Mouse (Mus musculus) erythroblast, embryonic 14.5 days (primary cell): ENCODE data around the gene Nuak1. TPM values are rescaled to one million over a fixed set of nuclear protein-coding genes. Genes with fewer than 3 reads are reported as not detected.

Experiments
- H3K27me3 ChIP-seq: 2 replicates; pipeline ENCODE4 v1.6.1; 2012; ENCODE audit warnings: inconsistent platforms; ENCODE audit not compliant: control insufficient read depth
- H3K36me3 ChIP-seq: 2 replicates; pipeline ENCODE4 v1.6.1; 2012; ENCODE audit warnings: mild to moderate bottlenecking, inconsistent platforms; ENCODE audit not compliant: control insufficient read depth
- H3K4me1 ChIP-seq: 2 replicates; pipeline ENCODE4 v1.6.1; 2012; ENCODE audit warnings: inconsistent platforms; ENCODE audit not compliant: control insufficient read depth
- H3K4me3 ChIP-seq: replicated peaks from 2 replicates; pipeline ENCODE3; 2012; ENCODE audit warnings: moderate library complexity, mild to moderate bottlenecking, inconsistent platforms
- H3K9me3 ChIP-seq: 2 replicates; pipeline ENCODE4 v1.6.1; 2012; ENCODE audit warnings: low read length, inconsistent platforms, mixed read lengths; ENCODE audit not compliant: control insufficient read depth
- GATA1 ChIP-seq: IDR thresholded peaks from 2 replicates; pipeline ENCODE4 v1.6.1; 2012; ENCODE audit warnings: low read length, inconsistent platforms, mixed read lengths
- TAL1 ChIP-seq: IDR thresholded peaks from 3 replicates; pipeline ENCODE4 v1.6.1; 2012; ENCODE audit warnings: low read length, inconsistent platforms, mixed read lengths
- polyA plus RNA-seq: library from polyadenylated mRNA; stranded (reverse); fragments of >175 nt; gene quantifications from 2 replicates; pipeline ENCODE4 v1.2.3, GENCODE M21; 2012

The Nuak1 gene
- polyA plus RNA-seq, 1 experiment, result 0.03 TPM

GRCm38 (mm10) chr10:84401189-84401588 is 39.2 kb downstream of the Nuak1 start:
- Histone ChIP-seq H3K36me3 (no peaks in the 10 kb centered on the region), H3K9me3 (no peaks in the 10 kb centered on the region), H3K4me3 (no peak overlapping the region), H3K4me1 (peaks cover 3% of the 10 kb centered on the region; the same call in 1 of the 2 replicates), H3K27me3 (no peaks in the 10 kb centered on the region)
- TF ChIP-seq GATA1, result no peak
- no peak for TF ChIP-seq TAL1

- no peaks in the 10 kb centered on the region for H3K36me3 ChIP-seq
- H3K4me1 ChIP-seq, result peaks cover 3% of the 10 kb centered on the region; the same call in 1 of the 2 replicates
- no peaks in the 10 kb centered on the region for H3K27me3 ChIP-seq
- no peaks in the 10 kb centered on the region for H3K9me3 ChIP-seq
- no peak for TF ChIP-seq TAL1
- no peak for TF ChIP-seq GATA1
- H3K4me3 ChIP-seq, result no peak overlapping the region
Observed at GRCm38 (mm10) chr10:84400037-84400681, 40.2 kb downstream of the Nuak1 start.

GRCm38 (mm10) chr10:84397276-84397675 is 43.1 kb downstream of the Nuak1 start:
- H3K9me3 ChIP-seq, result no peaks in the 10 kb centered on the region
- no peaks in the 10 kb centered on the region for H3K27me3 ChIP-seq
- no peaks in the 10 kb centered on the region for H3K36me3 ChIP-seq
- TF ChIP-seq GATA1 (no peak), TAL1 (no peak)
- H3K4me1 ChIP-seq, result peaks cover 3% of the 10 kb centered on the region; the same call in 1 of the 2 replicates
- H3K4me3 ChIP-seq, result no peak overlapping the region

- H3K4me3 ChIP-seq, result no peak overlapping the region
- TF ChIP-seq TAL1 (no peak), GATA1 (no peak)
- peaks cover 3% of the 10 kb centered on the region; the same call in 1 of the 2 replicates for H3K4me1 ChIP-seq
- no peaks in the 10 kb centered on the region for H3K9me3 ChIP-seq
- H3K36me3 ChIP-seq, result no peaks in the 10 kb centered on the region
- no peaks in the 10 kb centered on the region for H3K27me3 ChIP-seq
Observed at GRCm38 (mm10) chr10:84395885-84396659, 44.3 kb downstream of the Nuak1 start.

- peaks cover 3% of the 10 kb centered on the region; the same call in 1 of the 2 replicates for H3K4me1 ChIP-seq
Observed at GRCm38 (mm10) chr10:84395259-84395658, 45.1 kb downstream of the Nuak1 start.

GRCm38 (mm10) chr10:84393881-84394280 is 46.5 kb downstream of the Nuak1 start:
- H3K4me3 ChIP-seq, result no peak overlapping the region
- no peaks in the 10 kb centered on the region for H3K36me3 ChIP-seq
- no peaks in the 10 kb centered on the region for H3K27me3 ChIP-seq
- no peaks in the 10 kb centered on the region for H3K9me3 ChIP-seq
- peaks cover 3% of the 10 kb centered on the region; the same call in 1 of the 2 replicates for H3K4me1 ChIP-seq
- TF ChIP-seq TAL1, result no peak
- TF ChIP-seq GATA1, result no peak

More at GRCm38 (mm10) chr10:84395259-84395658, 45.1 kb downstream of the Nuak1 start:
- H3K9me3 ChIP-seq, result no peaks in the 10 kb centered on the region
- no peak overlapping the region for H3K4me3 ChIP-seq
- no peaks in the 10 kb centered on the region for H3K36me3 ChIP-seq
- TF ChIP-seq GATA1 (no peak), TAL1 (no peak)
- no peaks in the 10 kb centered on the region for H3K27me3 ChIP-seq

GRCm38 (mm10) chr10:84393405-84393804 is 47.0 kb downstream of the Nuak1 start:
- TF ChIP-seq GATA1 (no peak), TAL1 (no peak)
- Histone ChIP-seq H3K4me1 (peaks cover 1% of the 10 kb centered on the region; the same call in 1 of the 2 replicates), H3K9me3 (no peaks in the 10 kb centered on the region), H3K4me3 (no peak overlapping the region), H3K36me3 (no peaks in the 10 kb centered on the region), H3K27me3 (no peaks in the 10 kb centered on the region)

GRCm38 (mm10) chr10:84392723-84393081 is 47.7 kb downstream of the Nuak1 start:
- no peak overlapping the region for H3K4me3 ChIP-seq
- TF ChIP-seq GATA1, result no peak
- no peak for TF ChIP-seq TAL1
- no peaks in the 10 kb centered on the region for H3K27me3 ChIP-seq
- H3K9me3 ChIP-seq, result no peaks in the 10 kb centered on the region
- no peaks in the 10 kb centered on the region for H3K36me3 ChIP-seq
- no peaks in the 10 kb centered on the region for H3K4me1 ChIP-seq

- Histone ChIP-seq H3K4me3 (no peak overlapping the region), H3K4me1 (no peaks in the 10 kb centered on the region), H3K9me3 (no peaks in the 10 kb centered on the region), H3K27me3 (no peaks in the 10 kb centered on the region), H3K36me3 (no peaks in the 10 kb centered on the region)
- no peak for TF ChIP-seq TAL1
- TF ChIP-seq GATA1, result no peak
Observed at GRCm38 (mm10) chr10:84392027-84392722, 48.2 kb downstream of the Nuak1 start.
